Mouse (Mus musculus) adrenal gland, postnatal 25 days (tissue): ENCODE results near the gene Ripply1. TPM values are rescaled to one million over a fixed set of nuclear protein-coding genes. Genes with fewer than 3 reads are reported as not detected.
"Not testable (repeated sequence)": the region's sequence is repeated elsewhere in the genome, so short reads cannot be mapped to it uniquely, and the experiment has no call there.

Source experiments
- DNase-seq: peaks from one replicate; pipeline ENCODE4 v3.0.0; 2021; ENCODE audit warnings: mixed read lengths
- total RNA-seq: library from RNA; stranded (reverse); gene quantifications from 2 replicates; pipeline ENCODE4 v1.2.3, GENCODE M21; 2021

The Ripply1 gene
- total RNA-seq, 1 experiment from 2014 or later = not detected

- no peak for DNase-seq
These were observed 1.2 kb downstream of the Ripply1 start for GRCm38 (mm10) chrX:139780988-139781387.

- no peak for DNase-seq
These were observed 2.8 kb downstream of the Ripply1 start for GRCm38 (mm10) chrX:139779401-139779800.

GRCm38 (mm10) chrX:139778886-139779285, 3.3 kb downstream of the Ripply1 start:
- DNase-seq = no peak

GRCm38 (mm10) chrX:139777357-139777756, 4.8 kb downstream of the Ripply1 start:
- DNase-seq = no peak

- peak; percentile 68 for DNase-seq
These were observed 7.0 kb downstream of the Ripply1 start for GRCm38 (mm10) chrX:139775084-139775612.

- peak; percentile 62 for DNase-seq
These were observed 7.7 kb downstream of the Ripply1 start for GRCm38 (mm10) chrX:139774309-139775083.

- no peak for DNase-seq
These were observed 12.0 kb downstream of the Ripply1 start for GRCm38 (mm10) chrX:139769975-139770637.

GRCm38 (mm10) chrX:139762546-139762945, 19.6 kb downstream of the Ripply1 start:
- peak; percentile 24 for DNase-seq

GRCm38 (mm10) chrX:139758634-139759033, 23.5 kb downstream of the Ripply1 start:
- DNase-seq = not testable (repeated sequence)

- DNase-seq = peak; percentile 56
These were observed 30.3 kb downstream of the Ripply1 start for GRCm38 (mm10) chrX:139751855-139752254.

- no peak for DNase-seq
These were observed 45.1 kb downstream of the Ripply1 start for GRCm38 (mm10) chrX:139737066-139737465.

GRCm38 (mm10) chrX:139730541-139730940, 51.6 kb downstream of the Ripply1 start:
- DNase-seq = no peak

Other genes with a start within 250 kb of the Ripply1 start
- gene Rnf128, start 219.0 kb downstream of the Ripply1 start, total RNA-seq = 44.1 and 48.8 TPM in 2 replicates
- gene Tbc1d8b, start 97.4 kb downstream of the Ripply1 start, total RNA-seq = 7.8 and 8.2 TPM in 2 replicates
- not detected in 2 replicates for gene Gm15013, start 67.9 kb downstream of the Ripply1 start, total RNA-seq
- gene Cldn2, start 18.5 kb upstream of the Ripply1 start, total RNA-seq = 0.29 TPM in 1 of 2 replicates, not detected in the other
- gene Morc4, start 89.3 kb upstream of the Ripply1 start, total RNA-seq = 4.8 and 6.5 TPM in 2 replicates
- gene Rbm41, start 216.2 kb upstream of the Ripply1 start, total RNA-seq = 7.3 and 8.5 TPM in 2 replicates